Mouse (Mus musculus): Measurements from ENCODE around the gene Srgap3.

Gene Srgap3

GRCm38 (mm10) chr6:112946895-112947436 is at the start of gene Srgap3:
Gene Srgap3, minus strand, starts transcription at chr6:112947266.
- DNase-seq (ENCODE audit: low read depth), result peak; percentile 95

GRCm38 (mm10) chr6:112995708-112996107 is 48.6 kb upstream of the Srgap3 start:
- no peak for DNase-seq (ENCODE audit: low read depth)

- no peak for DNase-seq (ENCODE audit: low read depth)
These were observed 43.1 kb upstream of the Srgap3 start for GRCm38 (mm10) chr6:112990119-112990518.

GRCm38 (mm10) chr6:112985362-112986314 is 38.6 kb upstream of the Srgap3 start:
- DNase-seq (ENCODE audit: low read depth), result no peak

GRCm38 (mm10) chr6:112982241-112982640 is 35.2 kb upstream of the Srgap3 start:
- DNase-seq (ENCODE audit: low read depth), result no peak

GRCm38 (mm10) chr6:112978947-112979346 is 31.9 kb upstream of the Srgap3 start:
- peak; percentile 69 for DNase-seq (ENCODE audit: low read depth)

- DNase-seq (ENCODE audit: low read depth), result no peak
These were observed 30.2 kb upstream of the Srgap3 start for GRCm38 (mm10) chr6:112977246-112977645.

GRCm38 (mm10) chr6:112976541-112976940 is 29.5 kb upstream of the Srgap3 start:
- no peak for DNase-seq (ENCODE audit: low read depth)

GRCm38 (mm10) chr6:112976136-112976535 is 29.1 kb upstream of the Srgap3 start:
- no peak for DNase-seq (ENCODE audit: low read depth)

- peak; percentile 70 for DNase-seq (ENCODE audit: low read depth)
These were observed 27.0 kb upstream of the Srgap3 start for GRCm38 (mm10) chr6:112973786-112974720.

- DNase-seq (ENCODE audit: low read depth), result peak; percentile 36
These were observed 26.0 kb upstream of the Srgap3 start for GRCm38 (mm10) chr6:112972858-112973631.

- no peak for DNase-seq (ENCODE audit: low read depth)
These were observed 25.1 kb upstream of the Srgap3 start for GRCm38 (mm10) chr6:112972127-112972526.

- DNase-seq (ENCODE audit: low read depth), result no peak
These were observed 24.2 kb upstream of the Srgap3 start for GRCm38 (mm10) chr6:112971116-112971768.

- no peak for DNase-seq (ENCODE audit: low read depth)
These were observed 20.3 kb upstream of the Srgap3 start for GRCm38 (mm10) chr6:112967359-112967758.

- DNase-seq (ENCODE audit: low read depth), result peak; percentile 6
These were observed 11.3 kb upstream of the Srgap3 start for GRCm38 (mm10) chr6:112958360-112958759.

- DNase-seq (ENCODE audit: low read depth), result peak; percentile 16
These were observed 10.7 kb upstream of the Srgap3 start for GRCm38 (mm10) chr6:112957583-112958280.

- DNase-seq (ENCODE audit: low read depth), result no peak
These were observed 8.7 kb upstream of the Srgap3 start for GRCm38 (mm10) chr6:112955773-112956172.

- no peak for DNase-seq (ENCODE audit: low read depth)
These were observed 6.8 kb upstream of the Srgap3 start for GRCm38 (mm10) chr6:112953905-112954304.

GRCm38 (mm10) chr6:112951254-112951653 is 4.2 kb upstream of the Srgap3 start:
- DNase-seq (ENCODE audit: low read depth), result peak; percentile 20
